Mouse (Mus musculus) embryonic facial prominence, embryonic 13.5 days (tissue): ENCODE measurements around the gene Gm26602. TPM values are rescaled to one million over a fixed set of nuclear protein-coding genes. Genes with fewer than 3 reads are reported as not detected.

Source experiments
- ATAC-seq: fragments of 200-750 bp; cut with Nextera tagmentation; 2 replicates; pipeline ENCODE4 v1.8.0; 2017; ENCODE audit warnings: low read depth; ENCODE audit not compliant: insufficient number of reproducible peaks, insufficient read depth, low FRiP score, low TSS enrichment
- H3K27ac ChIP-seq: fragments of 300-500 bp; sonication (generic); 2 replicates; pipeline ENCODE4 v1.5.1; 2015; ENCODE audit warnings: moderate library complexity, mild to moderate bottlenecking, inconsistent platforms
- H3K27me3 ChIP-seq: fragments of 300-500 bp; sonication (generic); 2 replicates; pipeline ENCODE4 v1.6.1; 2015; ENCODE audit warnings: mild to moderate bottlenecking, inconsistent platforms
- H3K36me3 ChIP-seq: fragments of 300-500 bp; sonication (generic); 2 replicates; pipeline ENCODE4 v1.6.1; 2015; ENCODE audit warnings: mild to moderate bottlenecking, inconsistent platforms
- H3K4me1 ChIP-seq: fragments of 300-500 bp; sonication (generic); 2 replicates; pipeline ENCODE4 v1.6.1; 2015; ENCODE audit warnings: inconsistent platforms
- H3K4me2 ChIP-seq: fragments of 300-500 bp; sonication (generic); 2 replicates; pipeline ENCODE4 v1.6.1; 2015; ENCODE audit warnings: moderate library complexity, mild to moderate bottlenecking, inconsistent platforms
- H3K4me3 ChIP-seq: fragments of 300-500 bp; sonication (generic); 2 replicates; pipeline ENCODE4 v1.5.1; 2015; ENCODE audit warnings: mild to moderate bottlenecking, inconsistent platforms
- H3K9ac ChIP-seq: fragments of 300-500 bp; sonication (generic); 2 replicates; pipeline ENCODE4 v1.6.1; 2015; ENCODE audit warnings: mild to moderate bottlenecking, inconsistent platforms
- H3K9me3 ChIP-seq: fragments of 300-500 bp; sonication (generic); 2 replicates; pipeline ENCODE4 v1.6.1; 2016; ENCODE audit warnings: inconsistent platforms
- WGBS: fragments of 180-500 bp; shearing (Covaris S2); methylation state at CpG from one replicate; pipeline ENCODE4 v1.1.7; 2015; ENCODE audit warnings: mixed read lengths; 5-methylcytosine and 5-hydroxymethylcytosine counted together
- polyA plus RNA-seq: library from polyadenylated mRNA; unstranded; fragments of >200 nt; fragmentation: Nextera tagmentation; extraction: Ambion mirVana; gene quantifications from 2 replicates; pipeline ENCODE4 v1.2.1, GENCODE M21; 2015

Gene Gm26602
- polyA plus RNA-seq, result 8.1 and 29.9 TPM in 2 replicates

DNA sequence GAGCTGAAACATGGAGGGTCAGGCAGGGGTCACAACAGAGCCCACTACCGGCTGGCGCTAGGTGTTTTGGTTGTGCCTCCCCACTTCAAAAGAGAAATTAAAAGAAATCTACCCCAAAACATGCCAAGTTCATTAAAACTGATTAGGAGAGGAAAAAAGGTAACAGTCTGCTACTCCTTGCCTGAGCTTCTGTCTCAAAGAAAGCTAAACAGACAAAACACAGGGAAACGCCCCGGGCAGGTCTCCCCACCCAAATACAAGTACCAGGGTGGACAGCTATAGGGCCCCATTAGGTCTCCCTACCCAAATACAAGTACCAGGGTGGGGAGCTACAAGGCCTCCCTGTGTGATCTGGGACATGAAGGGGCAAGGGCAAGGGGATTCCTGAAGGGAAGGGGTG is at the start of gene Gm26602:
TSS of gene Gm26602 (plus strand) at position 301 of the 400 bp plus-strand sequence.
- 0 out of 2 replicates have a peak within 1 kb of the TSS, but pooled peaks have one; percentile 23 for H3K4me3 ChIP-seq
- WGBS, result 93% methylated on average over 4 of the region's 4 CpGs
- H3K27me3 ChIP-seq, result no peaks in the 10 kb centered on the region
- peaks cover 22% of the 10 kb centered on the region for H3K4me1 ChIP-seq
- no peak within 1 kb of the TSS for H3K4me2 ChIP-seq
- no peak within 1 kb of the TSS for H3K9ac ChIP-seq
- H3K9me3 ChIP-seq, result no peaks in the 10 kb centered on the region
- peaks cover 43% of the 10 kb centered on the region for H3K36me3 ChIP-seq
- ATAC-seq, result no peak
- H3K27ac ChIP-seq, result peak within 1 kb of the TSS; percentile 60; the same call in 1 of the 2 replicates

DNA sequence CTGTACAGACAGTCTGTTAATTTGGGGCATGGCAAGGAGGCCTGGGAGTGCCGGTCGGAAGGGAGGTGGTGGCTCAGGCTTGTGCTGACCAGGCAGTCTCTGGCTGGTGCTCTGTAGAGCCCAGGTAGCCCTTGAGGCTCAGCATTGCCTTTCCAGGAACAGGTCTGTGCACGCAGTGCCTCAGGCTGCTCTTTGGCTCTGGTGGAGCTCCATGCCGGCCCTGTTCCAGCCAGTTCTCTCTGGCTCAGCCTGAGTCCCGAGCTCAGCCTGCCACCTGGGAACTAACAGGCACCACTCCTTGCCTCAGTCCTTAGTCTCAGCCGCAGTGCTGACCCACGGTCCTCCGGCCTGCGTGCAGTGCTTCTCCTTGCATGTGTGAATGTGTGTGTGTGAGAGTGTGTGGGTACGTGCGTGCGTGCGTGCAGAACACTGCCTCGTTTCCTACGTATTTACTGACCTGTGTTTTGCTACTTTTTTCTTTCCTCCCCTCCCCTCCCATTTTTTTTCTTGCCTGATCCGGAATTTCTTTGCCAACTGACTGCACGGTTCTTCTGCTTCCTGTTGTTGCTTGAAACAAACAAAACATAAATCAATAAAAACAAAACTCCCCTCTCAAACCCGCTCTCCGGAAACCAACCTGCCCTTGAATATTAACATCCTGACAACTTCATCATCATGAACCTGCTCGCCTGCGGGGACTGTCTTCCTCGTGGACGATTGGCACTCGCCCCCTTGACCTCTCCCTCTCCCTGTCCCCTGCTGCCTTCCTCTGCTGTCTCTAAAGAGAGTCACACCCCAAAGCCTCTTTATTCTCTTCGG is 49.2 kb upstream of the Gm26602 start:
- H3K36me3 ChIP-seq, result peaks cover 96% of the 10 kb centered on the region
- peaks cover 52% of the 10 kb centered on the region for H3K4me1 ChIP-seq
- no peak for ATAC-seq
- 0 out of 2 replicates have a peak overlapping the region, but pooled peaks have one; percentile 5 for H3K4me2 ChIP-seq
- no peaks in the 10 kb centered on the region for H3K27me3 ChIP-seq
- no peak overlapping the region; the same call in 1 of the 2 replicates for H3K4me3 ChIP-seq
- no peak overlapping the region for H3K9ac ChIP-seq
- 75% methylated on average over 25 of the region's 25 CpGs for WGBS
- H3K27ac ChIP-seq, result peak overlapping the region; percentile 12; the same call in 1 of the 2 replicates
- no peaks in the 10 kb centered on the region for H3K9me3 ChIP-seq

DNA sequence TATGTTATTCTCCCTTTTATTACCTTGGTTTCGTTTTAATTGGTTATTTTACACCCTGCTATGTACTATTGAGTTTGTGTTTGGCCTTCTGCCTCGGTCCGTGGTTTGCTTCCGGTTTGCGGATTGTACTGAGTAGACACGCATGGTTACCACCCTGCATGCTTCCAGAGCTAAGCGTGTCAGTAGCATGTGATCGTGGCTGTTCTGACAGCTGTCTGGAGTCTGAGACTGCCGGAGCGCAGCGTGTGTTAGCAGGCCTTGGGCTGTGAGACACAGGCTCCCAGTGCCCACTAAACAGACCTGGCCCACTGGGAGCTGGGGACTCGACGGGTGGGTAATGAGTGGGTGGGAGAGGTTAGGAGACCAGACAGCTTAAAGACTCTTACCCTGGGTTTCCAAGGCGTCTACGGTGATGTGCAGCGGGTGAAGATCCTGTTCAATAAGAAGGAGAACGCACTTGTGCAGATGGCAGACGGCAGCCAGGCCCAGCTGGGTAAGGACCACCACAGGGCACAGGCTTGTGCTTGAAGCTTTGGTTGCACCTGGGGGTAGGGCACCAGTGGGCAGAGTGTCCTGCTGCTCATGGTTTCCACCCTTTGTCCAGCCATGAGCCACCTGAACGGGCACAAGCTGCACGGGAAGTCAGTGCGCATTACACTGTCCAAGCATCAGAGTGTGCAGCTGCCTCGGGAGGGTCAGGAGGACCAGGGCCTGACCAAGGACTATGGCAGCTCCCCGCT is 48.4 kb upstream of the Gm26602 start:
- no peak overlapping the region for H3K4me3 ChIP-seq
- no peaks in the 10 kb centered on the region for H3K9me3 ChIP-seq
- H3K27me3 ChIP-seq, result no peaks in the 10 kb centered on the region
- H3K27ac ChIP-seq, result peak overlapping the region; percentile 12; the same call in 1 of the 2 replicates
- ATAC-seq, result no peak
- 0 out of 2 replicates have a peak overlapping the region, but pooled peaks have one; percentile 40 for H3K9ac ChIP-seq
- peaks cover 44% of the 10 kb centered on the region for H3K4me1 ChIP-seq
- H3K36me3 ChIP-seq, result peaks cover 96% of the 10 kb centered on the region
- no peak overlapping the region for H3K4me2 ChIP-seq
- WGBS, result 84% methylated on average over 23 of the region's 23 CpGs

DNA sequence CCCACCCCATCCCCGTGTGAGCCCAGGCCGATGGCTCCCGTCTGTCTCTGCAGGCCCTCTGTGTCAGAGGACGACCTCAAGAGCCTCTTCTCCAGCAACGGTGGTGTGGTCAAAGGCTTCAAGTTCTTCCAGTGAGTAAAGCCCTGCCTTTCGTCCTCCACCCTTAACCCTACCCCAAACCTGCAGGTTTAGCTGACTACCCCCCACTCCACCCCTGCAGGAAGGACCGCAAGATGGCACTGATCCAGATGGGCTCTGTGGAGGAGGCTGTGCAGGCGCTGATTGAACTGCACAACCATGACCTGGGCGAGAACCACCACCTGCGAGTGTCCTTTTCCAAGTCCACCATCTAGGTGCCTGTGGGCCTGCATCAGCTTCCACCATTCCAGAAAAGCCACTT is 47.7 kb upstream of the Gm26602 start:
- no peak overlapping the region for H3K4me2 ChIP-seq
- peaks cover 91% of the 10 kb centered on the region for H3K36me3 ChIP-seq
- 0 out of 2 replicates have a peak overlapping the region, but pooled peaks have one; percentile 40 for H3K9ac ChIP-seq
- peak overlapping the region; percentile 12; the same call in 1 of the 2 replicates for H3K27ac ChIP-seq
- H3K9me3 ChIP-seq, result no peaks in the 10 kb centered on the region
- no peak overlapping the region for H3K4me3 ChIP-seq
- peaks cover 37% of the 10 kb centered on the region for H3K4me1 ChIP-seq
- no peak for ATAC-seq
- no peaks in the 10 kb centered on the region for H3K27me3 ChIP-seq
- WGBS, result 62% methylated on average over 10 of the region's 10 CpGs

DNA sequence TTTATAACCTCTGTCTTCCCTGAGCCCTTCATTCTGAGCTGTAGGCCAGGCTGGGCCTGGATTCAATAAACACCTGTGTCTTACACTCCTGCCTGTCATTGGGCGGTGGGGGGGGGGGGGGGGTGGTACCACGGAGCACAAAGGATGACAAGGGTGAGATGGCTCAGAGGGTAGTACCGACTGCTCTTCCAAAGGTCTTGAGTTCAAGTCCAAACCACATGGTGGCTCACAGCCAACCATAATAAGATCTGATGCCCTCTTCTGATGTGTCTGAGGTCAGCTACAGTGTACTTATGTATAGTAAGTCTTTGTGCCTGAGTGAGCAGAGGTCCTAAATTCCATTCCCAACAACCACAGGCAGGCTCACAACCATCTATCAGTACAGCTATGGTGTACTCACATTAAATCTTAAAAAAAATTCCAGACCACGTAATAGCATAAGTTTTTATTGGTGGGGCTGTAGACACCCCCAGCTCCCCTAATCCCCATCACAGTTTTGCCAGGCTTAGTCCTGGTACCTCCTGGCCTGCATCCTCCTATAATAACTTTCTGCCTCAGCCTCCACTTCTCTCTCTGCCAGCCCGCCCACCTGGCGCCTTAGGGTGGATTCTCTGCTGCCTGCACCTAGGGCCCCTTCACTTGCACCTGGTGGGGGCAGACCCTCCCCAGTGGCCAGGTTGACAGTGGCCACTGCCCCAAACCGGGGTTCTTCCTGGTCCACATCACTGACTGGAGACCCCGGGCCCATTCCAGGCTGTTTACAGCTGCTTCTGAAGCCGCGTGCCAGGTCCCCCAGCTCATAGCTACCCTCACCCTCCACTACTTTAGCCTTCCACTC is 46.1 kb upstream of the Gm26602 start:
- peaks cover 21% of the 10 kb centered on the region for H3K4me1 ChIP-seq
- H3K4me3 ChIP-seq, result no peak overlapping the region
- H3K9ac ChIP-seq, result no peak overlapping the region
- H3K27me3 ChIP-seq, result no peaks in the 10 kb centered on the region
- H3K36me3 ChIP-seq, result peaks cover 87% of the 10 kb centered on the region
- no peaks in the 10 kb centered on the region for H3K9me3 ChIP-seq
- H3K4me2 ChIP-seq, result no peak overlapping the region
- WGBS, result 46% methylated on average over 10 of the region's 10 CpGs
- peak overlapping the region; percentile 69; the same call in 1 of the 2 replicates for H3K27ac ChIP-seq
- ATAC-seq, result no peak

DNA sequence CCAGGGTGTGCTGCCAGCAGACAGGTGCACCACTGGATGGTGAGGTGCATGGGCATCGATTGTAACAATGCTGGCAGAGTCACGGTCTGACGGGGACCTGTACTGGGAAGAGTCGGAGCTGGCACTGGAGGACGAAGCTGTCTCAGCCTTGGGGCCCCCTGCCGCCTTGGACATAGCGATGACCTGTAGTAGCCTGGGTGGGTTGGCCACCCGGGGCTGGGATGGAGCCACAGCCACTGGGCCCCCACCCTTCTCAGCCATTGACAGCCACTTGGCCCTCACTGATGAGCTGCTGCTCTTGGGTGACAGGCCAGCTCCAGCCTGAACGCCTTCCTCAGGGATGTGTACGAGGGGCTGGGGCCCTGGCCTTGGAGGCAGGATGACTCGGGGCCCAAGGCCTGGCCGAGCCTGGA is 45.5 kb upstream of the Gm26602 start:
- Histone ChIP-seq H3K9me3 (no peaks in the 10 kb centered on the region), H3K27me3 (no peaks in the 10 kb centered on the region), H3K4me1 (peaks cover 19% of the 10 kb centered on the region), H3K4me2 (no peak overlapping the region), H3K36me3 (peaks cover 86% of the 10 kb centered on the region), H3K27ac (peak overlapping the region; percentile 69; the same call in 1 of the 2 replicates), H3K9ac (no peak overlapping the region; the same call in 1 of the 2 replicates), H3K4me3 (0 out of 2 replicates have a peak overlapping the region, but pooled peaks have one; percentile 1)
- 0 out of 2 replicates have a peak, but pooled peaks have one; percentile 11 for ATAC-seq
- WGBS, result 68% methylated on average over 12 of the region's 12 CpGs

DNA sequence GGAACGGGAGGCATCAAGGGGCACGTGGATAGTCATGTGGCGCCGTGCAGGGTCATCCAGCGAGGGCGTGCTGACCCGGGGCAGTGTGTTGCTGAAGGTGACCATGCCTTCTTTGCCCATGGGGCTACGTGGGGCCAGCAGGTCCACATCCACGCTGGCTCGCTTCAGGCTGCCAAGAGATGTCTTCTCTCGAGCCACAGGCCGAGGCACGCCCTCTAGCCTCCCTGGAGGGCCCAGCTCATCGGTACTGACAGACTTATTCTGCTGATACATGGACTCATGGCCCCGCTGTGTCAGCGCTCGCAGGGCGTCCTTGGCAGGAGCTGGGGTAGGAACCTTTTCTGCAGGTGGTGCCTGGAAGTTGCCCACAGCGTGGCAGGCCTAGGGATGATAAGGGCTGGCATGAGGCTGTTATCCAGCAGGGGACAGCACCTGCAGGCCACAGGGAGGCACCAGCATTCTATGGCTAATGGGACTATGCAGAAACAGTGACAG is 44.8 kb upstream of the Gm26602 start:
- Histone ChIP-seq H3K4me3 (0 out of 2 replicates have a peak overlapping the region, but pooled peaks have one; percentile 1), H3K27ac (peak overlapping the region; percentile 11; the same call in 1 of the 2 replicates)
- WGBS, result 71% methylated on average over 19 of the region's 19 CpGs

DNA sequence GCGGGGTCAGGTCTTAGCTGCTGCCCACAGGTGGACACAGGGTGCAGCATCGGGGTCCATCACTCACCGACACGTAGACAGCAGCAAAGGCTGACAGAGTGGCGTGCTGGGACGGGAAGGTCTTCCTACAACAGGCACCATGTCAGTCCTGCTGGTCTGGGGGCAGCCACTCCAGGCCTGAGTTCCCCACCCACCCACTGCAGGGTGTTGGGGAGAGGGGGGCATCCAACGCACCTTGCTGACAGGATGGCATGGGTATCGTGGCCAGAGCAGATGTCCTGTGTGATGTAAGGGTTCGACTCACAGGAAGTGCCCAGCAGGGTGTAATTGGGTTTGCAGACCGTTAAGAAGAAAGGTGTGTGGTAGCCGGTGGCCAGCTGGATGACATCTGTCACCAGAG is 44.1 kb upstream of the Gm26602 start:
- Histone ChIP-seq H3K9me3 (no peaks in the 10 kb centered on the region), H3K36me3 (peaks cover 84% of the 10 kb centered on the region), H3K4me3 (0 out of 2 replicates have a peak overlapping the region, but pooled peaks have one; percentile 1), H3K9ac (no peak overlapping the region), H3K4me2 (no peak overlapping the region), H3K27ac (no peak overlapping the region), H3K27me3 (no peaks in the 10 kb centered on the region), H3K4me1 (peaks cover 10% of the 10 kb centered on the region; the same call in 1 of the 2 replicates)
- no peak for ATAC-seq
- 83% methylated on average over 11 of the region's 11 CpGs for WGBS

More for the DNA sequence above, 44.8 kb upstream of the Gm26602 start:
- Histone ChIP-seq H3K36me3 (peaks cover 84% of the 10 kb centered on the region), H3K9me3 (no peaks in the 10 kb centered on the region), H3K4me1 (peaks cover 13% of the 10 kb centered on the region), H3K4me2 (no peak overlapping the region), H3K27me3 (no peaks in the 10 kb centered on the region), H3K9ac (peak overlapping the region; percentile 27; the same call in 1 of the 2 replicates)
- no peak for ATAC-seq

DNA sequence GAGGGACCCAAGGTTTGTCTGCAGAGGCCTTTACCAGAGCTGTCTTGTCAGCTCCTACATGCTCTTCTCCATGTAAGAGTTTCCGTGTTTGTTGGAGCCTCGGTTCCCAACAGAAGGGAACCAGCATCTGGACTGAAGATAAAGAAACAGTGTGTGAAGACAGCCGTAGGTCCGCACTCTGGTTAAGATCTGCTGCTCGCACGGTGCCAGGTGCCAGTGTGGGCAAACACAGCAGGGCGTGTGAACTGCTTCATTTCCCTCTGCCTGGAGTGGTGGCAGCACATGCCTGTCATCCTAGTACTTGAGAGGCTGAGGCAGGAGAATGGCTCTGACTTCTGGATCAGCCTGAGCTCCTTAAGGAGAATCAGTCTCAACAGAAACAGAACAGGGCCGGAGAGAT is 38.8 kb upstream of the Gm26602 start:
- Histone ChIP-seq H3K4me2 (no peak overlapping the region), H3K4me1 (peaks cover 23% of the 10 kb centered on the region), H3K27me3 (no peaks in the 10 kb centered on the region), H3K27ac (no peak overlapping the region), H3K9ac (0 out of 2 replicates have a peak overlapping the region, but pooled peaks have one; percentile 11), H3K4me3 (no peak overlapping the region), H3K36me3 (peaks cover 40% of the 10 kb centered on the region), H3K9me3 (no peaks in the 10 kb centered on the region)
- ATAC-seq, result no peak
- 96% methylated on average over 8 of the region's 8 CpGs for WGBS

DNA sequence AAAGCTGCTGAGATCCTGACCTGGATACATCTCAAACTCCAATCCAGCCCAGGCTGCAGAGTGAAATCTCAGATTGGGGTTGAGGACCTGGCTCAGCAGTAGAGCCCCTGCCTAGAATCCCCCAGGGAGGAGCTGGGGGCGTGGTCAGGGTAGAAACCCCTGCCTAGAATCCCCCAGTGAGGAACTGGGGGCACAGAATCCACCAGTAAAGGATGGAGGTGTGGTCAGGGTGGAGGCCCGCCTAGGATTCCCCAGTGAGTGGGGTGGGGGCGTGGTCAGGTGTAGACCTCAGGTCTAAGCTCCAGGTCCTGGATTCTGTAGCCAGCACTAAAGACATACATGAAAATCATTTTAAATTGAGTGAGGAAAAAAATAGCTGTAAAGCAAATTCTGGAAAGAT is 37.8 kb upstream of the Gm26602 start:
- ATAC-seq, result no peak
- peak overlapping the region; percentile 79 for H3K4me3 ChIP-seq
- peaks cover 33% of the 10 kb centered on the region for H3K36me3 ChIP-seq
- peaks cover 27% of the 10 kb centered on the region for H3K4me1 ChIP-seq
- no peaks in the 10 kb centered on the region for H3K9me3 ChIP-seq
- H3K27me3 ChIP-seq, result no peaks in the 10 kb centered on the region
- WGBS, result 36% methylated on average over 3 of the region's 3 CpGs
- peak overlapping the region; percentile 75 for H3K4me2 ChIP-seq
- H3K27ac ChIP-seq, result peak overlapping the region; percentile 83; the same call in 1 of the 2 replicates
- H3K9ac ChIP-seq, result peak overlapping the region; percentile 93
